Mouse (Mus musculus) ES-CJ7 (cell line): Measurements from ENCODE around the gene Atrn.

Experiments used
- DNase-seq: peaks from one replicate; pipeline ENCODE4 v3.0.0; 2011; ENCODE audit warnings: low read depth, low spot score

Gene Atrn

GRCm38 (mm10) chr2:131038675-131039074, 132.4 kb downstream of the Atrn start:
- no peak for DNase-seq

DNA sequence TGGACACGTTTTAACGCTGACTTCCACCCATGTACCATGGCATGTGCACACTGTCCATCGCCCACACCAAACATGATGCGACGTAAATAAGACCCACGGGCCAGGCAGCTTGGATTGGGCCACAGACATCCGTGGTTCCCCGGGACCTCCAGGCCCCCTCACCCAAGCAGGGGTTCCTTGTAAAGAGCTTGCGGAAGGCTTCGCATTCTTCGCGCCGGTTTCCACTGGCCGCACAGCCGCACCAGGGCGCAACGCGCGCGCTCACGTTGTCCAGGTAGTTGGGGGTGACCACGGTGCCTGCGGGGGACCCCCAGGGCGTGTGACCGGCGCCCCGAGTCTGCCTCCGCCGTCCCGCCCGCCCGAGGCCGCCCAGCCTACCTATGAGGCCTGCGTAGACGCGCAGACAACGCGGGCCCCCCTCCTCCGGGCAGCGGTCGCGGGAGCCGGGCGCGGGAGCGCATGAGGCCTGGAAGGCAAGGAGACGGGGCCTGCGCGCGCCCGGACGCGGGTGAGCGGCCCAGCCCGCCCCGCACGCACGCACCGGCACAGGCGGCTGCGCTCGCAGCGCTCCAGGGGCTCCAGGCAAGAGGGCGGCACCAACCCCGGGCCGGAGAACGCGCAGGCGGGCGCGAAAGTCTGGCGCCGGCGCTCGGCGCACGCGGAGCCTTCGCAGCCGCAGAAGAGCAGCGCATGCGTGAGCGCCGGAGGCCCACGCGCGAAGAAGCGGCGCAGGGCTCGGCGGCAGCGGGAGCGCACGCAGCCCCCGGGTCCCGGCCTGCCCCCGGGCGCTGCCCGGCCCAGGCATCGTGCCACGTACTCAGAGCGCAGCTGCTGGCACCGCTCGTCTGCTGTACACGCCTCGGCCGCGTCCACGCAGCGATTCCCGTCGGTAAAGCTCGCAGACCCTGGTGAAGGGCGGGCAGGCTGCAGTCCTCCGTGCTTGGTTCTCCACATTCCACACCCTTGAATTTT, 134.8 kb downstream of the Atrn start:
- DNase-seq, result no peak

DNA sequence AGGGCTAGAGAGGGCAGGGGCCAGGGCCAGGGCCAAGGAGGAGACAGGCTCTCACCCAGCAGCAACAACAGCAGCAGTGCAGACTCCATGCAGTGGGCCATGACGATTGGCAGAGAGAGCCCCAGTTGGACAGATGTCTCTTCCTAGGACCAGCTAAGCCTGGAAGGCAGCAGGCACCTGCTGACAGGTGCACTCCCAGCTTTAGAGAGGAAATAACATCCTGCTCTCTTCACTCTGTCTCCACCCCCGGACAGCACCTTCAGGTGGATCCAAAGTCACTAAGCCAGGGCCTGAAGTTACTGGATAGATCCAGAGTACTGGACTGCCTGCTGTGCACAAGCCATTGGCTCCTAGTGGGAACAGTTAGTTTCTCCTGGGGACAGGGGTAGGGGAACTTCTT, 136.7 kb downstream of the Atrn start, which contains the start of gene Gfra4:
TSS of gene Gfra4 (minus strand) at position 101 of the 400 bp plus-strand sequence.
- no peak for DNase-seq

DNA sequence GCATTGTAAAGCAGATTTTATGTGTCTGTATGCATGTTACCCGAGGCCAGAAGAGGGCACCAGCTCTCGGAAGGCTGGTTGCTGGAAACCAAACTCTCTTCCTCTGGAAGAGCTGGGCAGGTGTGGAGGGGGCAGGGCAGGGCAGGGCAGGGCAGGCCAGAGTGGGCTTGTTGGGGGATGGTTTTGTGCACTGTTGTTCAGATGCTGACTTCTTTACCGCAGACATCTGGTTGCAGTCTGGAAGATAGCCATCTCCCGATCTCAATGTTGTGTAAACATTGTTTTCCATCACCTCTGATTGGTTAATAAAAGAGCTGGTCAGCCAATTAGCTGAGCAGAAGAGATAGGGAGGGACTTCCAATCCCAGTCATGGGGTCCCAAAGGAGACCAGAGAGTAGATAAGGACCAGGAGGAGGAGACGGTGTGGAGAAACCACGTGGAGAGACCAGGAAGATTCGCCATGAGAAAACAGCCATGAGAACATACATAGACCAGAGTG, 138.1 kb downstream of the Atrn start:
- DNase-seq, result peak; percentile 52

DNA sequence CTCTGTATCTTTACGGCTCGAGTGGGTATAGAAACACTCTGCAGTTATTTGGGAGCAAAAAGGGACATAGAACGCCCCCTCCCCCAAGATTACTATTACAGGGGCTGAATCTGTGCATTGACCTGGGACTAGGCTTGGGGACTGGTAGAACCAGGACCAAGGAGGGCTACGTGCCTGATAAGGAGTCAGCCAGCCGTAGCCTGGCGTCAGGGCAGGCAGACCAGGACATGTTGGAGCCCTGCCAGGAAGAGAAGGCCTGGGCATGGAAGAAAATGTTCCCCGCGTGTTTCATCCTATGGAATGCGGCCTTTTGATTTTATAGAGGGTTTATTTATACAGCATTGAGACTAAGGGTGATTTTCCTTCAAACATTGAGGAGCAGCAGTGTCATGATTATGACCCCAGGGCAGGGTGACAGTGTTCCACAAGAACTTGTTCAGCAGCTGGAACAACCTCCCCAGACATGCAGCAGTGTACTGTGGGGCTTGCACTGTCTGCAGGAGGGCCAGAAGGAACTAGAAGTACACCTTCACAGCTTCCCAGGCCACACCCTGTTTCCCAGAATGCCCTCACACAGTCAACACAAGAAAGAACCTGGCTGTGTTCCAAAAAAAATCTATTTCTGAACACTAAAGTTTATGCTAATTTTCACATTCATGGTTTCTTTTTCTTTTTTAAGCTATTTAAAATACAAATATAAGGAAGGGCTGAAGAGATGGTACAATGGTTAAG, 138.9 kb downstream of the Atrn start:
- DNase-seq, result no peak

GRCm38 (mm10) chr2:131046025-131046424, 139.7 kb downstream of the Atrn start:
- DNase-seq, result no peak

DNA sequence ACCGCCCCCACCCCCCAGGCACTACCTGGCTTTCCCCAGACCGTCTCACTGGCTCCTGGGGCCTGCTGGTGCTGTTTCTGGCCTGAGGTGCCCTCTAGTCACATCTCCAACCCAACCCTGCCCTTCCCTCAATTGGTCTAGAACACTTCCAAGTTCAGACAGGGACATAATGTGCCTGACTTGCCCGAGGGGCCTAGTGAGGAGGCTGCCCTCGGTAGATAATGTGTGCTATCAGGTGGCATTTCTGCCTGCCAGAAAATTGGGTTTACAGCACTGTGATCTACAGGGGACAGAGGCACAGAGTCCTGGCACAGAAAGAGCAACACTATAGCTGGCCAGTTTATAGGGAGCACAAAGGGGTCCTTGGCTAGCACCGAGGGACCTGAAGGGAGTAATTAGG, 145.7 kb downstream of the Atrn start:
- DNase-seq, result no peak

DNA sequence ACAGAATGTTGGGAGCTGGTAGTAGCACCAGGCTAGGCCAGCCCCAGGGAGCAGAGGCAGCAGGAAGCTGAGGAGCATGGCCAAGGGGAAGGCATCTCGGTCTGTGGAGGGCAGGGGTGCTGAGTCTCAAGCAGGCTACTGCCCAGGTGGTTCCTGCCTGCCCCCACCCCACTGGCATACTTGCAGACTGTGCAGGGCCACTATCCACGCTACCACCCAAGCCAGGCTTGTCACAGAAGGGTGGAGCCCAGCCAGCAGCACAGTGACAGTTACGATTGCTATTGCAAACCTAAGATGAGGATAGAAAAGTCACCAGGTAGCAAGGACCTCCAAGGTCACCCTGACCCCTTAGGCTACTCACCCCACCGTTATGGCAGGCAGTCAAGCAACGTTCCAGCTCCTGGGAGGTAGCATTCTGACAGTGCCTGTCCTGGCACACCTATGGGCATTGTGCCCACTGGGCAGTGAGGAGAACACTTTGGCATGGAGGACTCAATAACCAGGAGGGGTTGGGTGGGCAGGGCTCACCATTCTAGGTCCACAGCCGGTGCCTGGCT, 146.6 kb downstream of the Atrn start:
- DNase-seq, result no peak

DNA sequence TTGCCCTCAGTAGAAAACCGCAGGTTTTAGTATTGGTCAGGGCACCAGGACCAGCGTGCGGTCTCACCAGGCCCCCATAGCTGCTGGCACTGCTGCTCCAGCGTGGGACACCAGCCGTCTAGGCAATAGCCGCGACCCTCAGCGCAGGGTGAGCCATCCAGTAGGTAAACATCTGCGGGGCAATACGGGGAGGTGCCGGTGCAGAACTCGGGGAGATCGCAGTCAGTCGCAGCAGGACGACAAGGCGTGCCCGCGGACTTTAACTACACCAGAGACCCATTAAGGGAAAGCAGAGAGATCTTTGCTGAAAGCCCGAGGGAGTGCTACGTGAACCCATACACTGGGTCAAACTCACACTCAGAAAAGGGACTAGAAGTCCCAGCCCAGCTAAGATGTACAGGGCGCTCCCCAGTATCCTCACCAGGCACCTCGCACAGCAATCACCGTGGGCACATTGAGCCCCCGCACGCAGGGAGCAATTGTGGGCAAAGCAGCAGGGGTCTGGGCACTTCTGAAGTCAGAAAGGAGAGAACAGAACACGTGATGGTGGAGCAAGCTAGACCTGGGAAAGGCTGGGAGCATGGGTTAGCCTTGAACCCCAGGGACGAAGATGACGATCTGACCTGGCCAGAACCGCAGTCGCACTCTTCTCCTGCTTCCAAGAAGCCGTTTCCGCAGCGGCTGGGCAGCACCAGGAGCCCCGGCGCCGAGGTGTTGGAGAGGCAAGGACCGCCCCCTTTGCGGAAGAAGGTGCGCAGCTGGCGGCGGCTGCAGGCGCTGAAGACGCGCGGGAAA, 147.8 kb downstream of the Atrn start:
- DNase-seq, result peak; percentile 31

DNA sequence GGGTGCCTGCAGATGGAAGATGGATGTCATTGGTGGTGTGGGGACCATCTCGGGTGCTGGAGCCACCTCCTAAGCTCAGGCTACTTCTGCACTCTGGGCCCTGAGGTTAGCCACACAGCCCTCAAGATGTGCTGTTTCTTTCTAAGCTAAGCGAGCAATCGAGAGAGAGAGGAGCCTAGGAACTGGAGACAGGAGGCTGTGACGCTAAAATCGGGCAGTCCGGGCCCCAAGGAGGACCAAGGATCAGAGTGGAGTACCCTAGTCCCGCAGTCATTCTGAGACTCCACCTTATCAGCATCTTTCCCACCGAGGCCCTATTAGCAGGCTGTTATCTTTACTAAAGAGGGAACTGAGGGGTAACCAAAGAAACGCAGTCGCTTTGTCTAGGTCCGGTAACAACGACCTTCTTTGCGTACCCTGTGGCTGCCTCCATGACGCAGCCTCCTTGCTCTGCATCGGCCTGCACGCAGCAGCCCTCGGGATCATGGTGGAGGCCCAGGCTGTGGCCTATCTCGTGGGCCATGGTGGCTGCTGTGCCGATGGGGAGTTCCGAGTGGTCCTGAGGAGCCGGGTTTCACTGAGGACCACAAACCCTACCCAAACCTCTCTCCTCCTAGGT, 148.5 kb downstream of the Atrn start:
- no peak for DNase-seq

GRCm38 (mm10) chr2:131055631-131056030, 149.3 kb downstream of the Atrn start:
- peak; percentile 90 for DNase-seq

DNA sequence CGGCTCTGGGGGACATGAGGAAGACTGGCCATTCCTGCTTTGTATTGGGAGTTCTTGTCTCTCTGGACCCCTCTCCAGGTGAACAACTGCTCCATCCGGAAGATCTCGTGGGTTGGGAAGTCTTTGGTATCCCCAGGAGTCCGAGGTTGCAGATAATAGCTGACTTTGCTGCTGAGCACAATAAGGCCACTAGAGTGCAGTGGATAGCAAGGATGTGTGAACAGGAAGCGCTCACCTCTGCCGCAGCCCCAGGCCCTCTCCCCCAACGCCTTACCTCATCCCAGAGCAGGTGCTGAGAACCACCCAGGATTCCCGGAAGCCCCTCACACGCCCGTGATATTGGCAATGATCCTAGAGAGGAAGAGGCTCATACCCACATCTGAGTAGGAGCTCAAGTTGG, 149.9 kb downstream of the Atrn start:
- DNase-seq, result peak; percentile 88

GRCm38 (mm10) chr2:131058672-131059071, 152.4 kb downstream of the Atrn start:
- no peak for DNase-seq

- no peak for DNase-seq
These were observed 153.1 kb downstream of the Atrn start for GRCm38 (mm10) chr2:131059377-131059776.

GRCm38 (mm10) chr2:131059781-131060540, 153.7 kb downstream of the Atrn start:
- DNase-seq, result no peak

- DNase-seq, result no peak
These were observed 154.5 kb downstream of the Atrn start for GRCm38 (mm10) chr2:131060784-131061183.

DNA sequence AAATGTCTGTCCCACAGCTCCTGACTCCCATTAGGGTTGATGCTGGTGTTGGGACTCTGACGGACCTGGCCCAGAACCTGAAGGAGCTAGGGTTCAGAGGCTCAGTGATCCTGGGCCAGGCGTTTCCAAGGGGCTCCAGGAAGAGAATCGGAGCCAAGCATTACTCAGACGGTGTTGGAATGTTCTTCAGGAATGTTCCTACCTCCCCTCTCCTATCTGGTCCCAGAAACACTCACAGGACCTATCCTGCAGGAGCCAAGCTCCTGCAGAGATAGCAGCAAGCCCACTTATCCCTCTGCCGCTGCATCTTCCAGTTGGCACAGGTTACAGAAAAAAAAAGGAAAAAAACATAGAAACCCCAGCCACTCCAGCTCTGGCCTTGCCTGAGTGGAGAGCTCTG, 155.3 kb downstream of the Atrn start:
- no peak for DNase-seq

- peak; percentile 19 for DNase-seq
These were observed 157.1 kb downstream of the Atrn start, which contains the start of gene Adam33 for GRCm38 (mm10) chr2:131063404-131063864. TSS of gene Adam33 (minus strand) at chr2:131063814.

DNA sequence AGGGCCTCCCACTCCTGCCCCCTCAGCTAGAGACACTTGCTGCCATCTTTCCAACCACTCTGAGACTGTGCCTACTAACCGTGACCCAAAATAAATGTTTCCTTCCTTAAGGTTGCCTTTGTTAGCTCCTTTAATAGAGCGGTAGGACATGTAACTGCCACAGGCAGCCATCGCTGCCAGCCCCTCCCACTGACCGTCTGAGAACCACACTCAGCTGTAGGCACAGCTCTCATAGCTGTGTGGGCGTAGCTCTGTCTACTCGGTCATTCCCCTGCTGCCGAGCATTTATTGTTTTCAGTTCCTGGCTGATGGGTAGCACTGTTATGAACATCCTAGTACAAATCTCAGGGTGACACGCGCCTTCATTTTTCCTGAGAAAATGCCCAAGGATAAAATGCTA, 160.0 kb downstream of the Atrn start:
- DNase-seq, result no peak

DNA sequence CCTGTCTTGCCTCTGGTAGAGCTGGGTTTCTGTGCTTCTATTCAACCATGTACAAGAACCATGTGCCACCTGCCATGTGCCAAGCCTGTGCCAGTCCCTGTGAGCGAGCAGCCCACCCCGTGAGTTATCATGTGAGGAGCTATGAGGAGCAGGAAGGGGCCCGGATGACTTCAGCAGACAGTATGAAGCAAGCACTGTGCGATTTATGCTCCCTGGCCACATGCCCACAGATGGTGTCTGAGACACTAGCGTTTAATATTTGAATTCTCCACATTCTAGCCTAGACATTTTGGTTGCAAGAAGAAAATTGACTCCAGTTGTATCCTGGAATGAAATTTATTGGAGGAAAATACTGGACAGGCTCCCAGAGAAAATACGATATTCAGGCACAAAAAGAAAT, 161.2 kb downstream of the Atrn start:
- no peak for DNase-seq
